Mouse (Mus musculus) splenic B cell, adult 2 months (primary cell): ENCODE measurements around the gene Nfat5.

Experiments used
- DNase-seq: peaks from one replicate; pipeline ENCODE4 v3.0.0-alpha.2; 2011; ENCODE audit warnings: low read depth, low spot score
- H3K27me3 ChIP-seq: 2 replicates; pipeline ENCODE4 v1.6.1; 2012; ENCODE audit warnings: mild to moderate bottlenecking, low read length, moderate library complexity, mixed read lengths; ENCODE audit not compliant: control insufficient read depth, poor library complexity, insufficient read depth, severe bottlenecking
- H3K36me3 ChIP-seq: 2 replicates; pipeline ENCODE4 v1.6.1; 2012; ENCODE audit warnings: mild to moderate bottlenecking, low read length, moderate library complexity, mixed read lengths; ENCODE audit not compliant: control insufficient read depth, poor library complexity, insufficient read depth, severe bottlenecking

Gene Nfat5

DNA sequence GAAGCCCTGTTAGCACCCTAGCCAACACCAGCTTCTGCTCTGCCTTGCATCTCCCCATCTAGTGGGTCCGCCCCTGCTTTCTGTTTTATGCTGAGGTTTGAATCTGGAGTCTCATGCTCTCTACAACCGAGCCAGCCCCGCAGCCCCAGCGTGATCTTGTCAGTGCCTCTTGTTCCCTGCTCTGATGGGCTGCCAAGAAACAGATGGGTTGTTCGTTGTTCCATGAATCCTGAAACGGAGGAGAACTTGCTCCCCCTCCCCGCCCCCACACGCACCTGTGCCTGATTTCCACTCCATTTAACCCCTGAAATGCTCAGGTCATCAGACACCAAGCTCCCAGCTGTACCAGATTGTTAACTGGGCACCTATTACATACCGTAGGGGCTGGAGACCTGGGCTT is 106.2 kb downstream of the Nfat5 start:
- Histone ChIP-seq H3K36me3 (no peaks in the 10 kb centered on the region), H3K27me3 (no peaks in the 10 kb centered on the region)
- no peak for DNase-seq

DNA sequence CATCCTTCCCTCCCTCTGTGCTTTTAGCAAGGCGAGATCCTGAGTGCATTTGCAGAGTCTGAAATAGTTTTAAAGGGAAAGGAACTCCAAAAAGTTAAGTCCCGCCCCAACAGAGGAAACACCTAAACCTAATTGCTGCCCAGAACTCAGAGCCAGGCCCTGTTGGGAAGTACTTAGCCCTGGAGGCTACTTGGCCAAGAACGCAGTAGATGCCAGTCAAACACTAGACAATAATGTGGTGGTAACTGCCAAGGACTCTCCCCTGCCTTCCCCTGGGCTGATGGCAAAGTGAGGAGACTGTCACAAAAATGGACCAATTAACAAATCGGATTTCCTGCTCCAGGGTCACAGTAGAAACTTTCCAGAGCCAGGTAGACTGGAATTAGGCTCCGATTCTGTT is 108.6 kb downstream of the Nfat5 start:
- Histone ChIP-seq H3K27me3 (no peaks in the 10 kb centered on the region), H3K36me3 (no peaks in the 10 kb centered on the region)
- no peak for DNase-seq

DNA sequence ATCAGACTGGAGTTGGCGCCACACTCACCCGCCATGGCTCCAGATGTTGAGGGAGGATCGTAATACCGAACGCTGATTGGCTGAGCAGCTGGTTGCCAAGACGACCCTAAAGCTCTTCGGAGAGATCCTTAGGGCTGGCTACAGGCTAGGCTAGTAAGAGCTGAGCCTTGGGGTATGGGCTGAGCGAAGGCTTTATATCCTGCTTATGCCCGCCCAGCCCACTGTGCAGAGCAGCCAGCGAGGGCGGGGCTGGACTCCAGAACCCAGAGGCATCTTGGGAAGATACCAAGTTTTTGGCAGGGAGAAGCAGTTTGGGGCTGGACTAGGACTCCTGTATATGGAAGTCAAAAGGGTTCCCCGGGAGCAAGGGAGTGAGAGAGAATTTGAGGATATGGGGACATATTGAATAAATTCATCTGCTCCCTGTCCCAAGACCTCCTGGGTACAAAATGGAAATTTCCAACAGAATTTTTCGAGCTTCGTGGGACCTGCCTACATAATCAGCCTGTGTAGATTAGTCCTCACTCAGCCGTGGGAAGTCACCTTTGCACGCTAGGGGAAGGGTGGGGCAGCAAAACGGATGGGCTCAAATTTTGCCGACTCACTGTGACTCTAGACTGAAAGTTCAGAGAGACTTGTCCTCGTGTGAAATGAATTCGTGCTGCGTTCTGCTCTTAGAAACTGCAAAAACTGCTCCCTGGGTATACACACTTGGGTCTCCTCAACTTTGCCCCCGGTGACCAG is 109.9 kb downstream of the Nfat5 start, which contains the start of gene Nqo1:
Gene Nqo1 (minus strand): TSS at position 169 of the 744 bp plus-strand sequence.
- H3K36me3 ChIP-seq = no peaks in the 10 kb centered on the region
- DNase-seq = peak; percentile 16
- H3K27me3 ChIP-seq = no peaks in the 10 kb centered on the region

DNA sequence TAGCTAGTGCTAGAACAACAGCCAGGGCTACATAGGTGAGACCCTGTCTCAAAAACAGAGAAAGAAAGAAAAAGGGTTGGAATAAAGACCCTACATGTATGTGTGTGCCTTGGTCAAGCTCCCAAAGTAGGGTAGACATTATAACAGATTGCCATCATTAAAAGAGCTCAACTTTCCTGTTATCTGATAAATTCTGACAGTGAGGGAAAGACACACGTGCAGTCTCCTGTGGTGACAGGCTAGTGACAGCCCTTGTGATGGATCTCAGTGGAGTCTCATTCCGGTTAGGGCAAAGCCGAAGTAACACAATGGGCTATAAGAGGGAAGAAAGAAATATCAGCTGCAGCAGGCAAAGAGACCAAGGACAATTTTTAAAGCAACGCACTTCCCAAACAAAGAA is 110.8 kb downstream of the Nfat5 start:
- no peaks in the 10 kb centered on the region for H3K36me3 ChIP-seq
- no peak for DNase-seq
- H3K27me3 ChIP-seq = no peaks in the 10 kb centered on the region

DNA sequence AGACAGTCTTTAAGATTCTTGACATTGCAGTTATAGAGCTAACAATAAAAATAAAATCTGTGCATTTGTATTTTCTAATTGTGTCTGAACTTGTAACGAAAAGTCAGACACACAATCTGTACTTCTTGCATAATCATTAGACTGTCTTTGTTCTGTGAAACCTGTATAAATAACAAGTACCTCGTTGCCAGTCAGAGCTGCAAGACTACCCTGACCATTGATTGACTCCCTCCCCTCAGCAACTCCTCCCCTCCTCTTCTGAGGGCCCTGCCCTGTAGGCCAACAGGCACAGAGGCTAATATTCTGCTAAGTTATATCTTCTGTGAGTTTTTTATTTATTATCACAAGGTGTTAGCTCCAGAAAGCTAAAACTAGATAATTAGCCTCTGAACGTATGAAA is 112.7 kb downstream of the Nfat5 start:
- no peaks in the 10 kb centered on the region; the same call in 1 of the 2 replicates for H3K36me3 ChIP-seq
- no peak for DNase-seq
- H3K27me3 ChIP-seq = no peaks in the 10 kb centered on the region

DNA sequence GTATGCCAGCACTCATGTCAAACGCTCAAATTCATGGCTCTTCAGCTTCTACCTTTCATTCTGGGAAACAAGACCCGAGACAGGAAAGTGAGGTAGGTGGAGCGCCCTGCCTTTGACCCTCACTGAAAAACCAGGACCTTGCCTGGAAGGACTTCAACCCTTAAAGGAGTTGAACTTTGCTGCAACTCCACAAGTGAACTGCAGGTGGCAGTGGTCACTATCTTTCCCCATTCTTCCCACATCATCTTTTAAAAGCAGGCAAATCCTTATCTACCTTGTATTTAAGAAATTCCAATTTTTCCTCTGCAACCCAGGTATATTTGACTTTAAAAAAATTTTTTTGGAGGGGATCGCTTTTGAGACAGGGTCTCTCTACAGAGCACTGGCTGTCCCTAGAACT is 118.1 kb downstream of the Nfat5 start:
- Histone ChIP-seq H3K27me3 (no peaks in the 10 kb centered on the region), H3K36me3 (peaks cover 13% of the 10 kb centered on the region)
- peak; percentile 56 for DNase-seq

DNA sequence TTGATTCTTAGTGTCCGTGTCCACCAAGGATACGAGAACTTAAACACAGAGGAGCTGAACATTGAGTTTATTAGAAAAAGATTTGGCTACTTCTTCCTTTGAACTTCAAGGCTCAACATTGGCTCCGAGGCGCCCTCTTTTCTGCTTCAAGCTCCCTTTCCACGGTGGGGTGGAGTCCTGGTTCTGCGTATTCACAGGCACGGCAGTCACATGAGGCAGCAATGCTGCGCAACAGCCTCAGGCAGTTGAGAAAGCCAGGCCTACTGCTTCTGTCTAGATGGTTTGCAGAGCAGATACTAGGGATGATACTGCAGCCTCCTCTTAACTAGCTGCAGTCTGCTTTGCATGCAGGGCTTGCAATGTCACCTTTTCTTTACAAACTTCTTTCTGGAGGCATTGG is 119.3 kb downstream of the Nfat5 start:
- DNase-seq = no peak
- peaks cover 17% of the 10 kb centered on the region for H3K36me3 ChIP-seq
- no peaks in the 10 kb centered on the region for H3K27me3 ChIP-seq

DNA sequence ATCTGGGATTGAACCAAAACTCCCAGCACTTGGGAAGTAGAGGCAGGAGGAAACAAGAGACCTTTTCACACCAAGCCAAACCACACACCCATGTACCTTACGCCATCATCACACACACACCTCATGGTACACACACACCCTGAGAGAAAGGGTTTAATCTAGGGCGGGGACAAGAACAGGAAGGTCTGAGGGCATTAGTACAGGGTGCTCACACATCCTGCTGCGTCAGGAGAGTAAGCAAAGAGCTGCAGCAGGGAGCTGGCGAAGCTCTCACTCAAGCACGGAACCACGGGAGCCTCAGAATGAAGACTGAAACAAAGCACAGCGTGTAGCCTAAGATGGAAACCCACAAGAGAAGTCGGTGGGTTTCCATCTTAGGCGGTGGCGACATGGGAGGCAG is 120.6 kb downstream of the Nfat5 start:
- Histone ChIP-seq H3K36me3 (peaks cover 21% of the 10 kb centered on the region), H3K27me3 (no peaks in the 10 kb centered on the region)
- DNase-seq = no peak

DNA sequence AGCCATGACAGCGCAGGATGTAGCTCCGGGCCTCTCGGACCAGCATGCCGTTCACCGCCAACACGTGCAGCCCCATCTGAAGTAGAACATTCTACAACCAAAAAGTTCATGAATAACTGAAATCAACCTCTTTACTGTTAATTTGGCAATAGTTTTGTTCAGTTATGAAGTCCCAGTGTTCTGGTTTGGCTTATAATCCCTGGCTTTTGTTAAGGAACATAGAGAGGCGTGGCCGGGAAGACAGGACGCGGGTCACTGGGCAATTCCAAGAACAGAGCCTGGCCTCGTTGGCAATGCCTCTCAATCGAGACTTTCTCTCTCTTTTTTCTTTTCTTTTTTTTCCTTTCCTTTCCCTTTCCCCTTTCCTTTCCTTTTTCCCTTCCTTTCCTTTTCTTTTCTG is 123.7 kb downstream of the Nfat5 start:
- no peak for DNase-seq
- Histone ChIP-seq H3K27me3 (no peaks in the 10 kb centered on the region), H3K36me3 (peaks cover 26% of the 10 kb centered on the region)

DNA sequence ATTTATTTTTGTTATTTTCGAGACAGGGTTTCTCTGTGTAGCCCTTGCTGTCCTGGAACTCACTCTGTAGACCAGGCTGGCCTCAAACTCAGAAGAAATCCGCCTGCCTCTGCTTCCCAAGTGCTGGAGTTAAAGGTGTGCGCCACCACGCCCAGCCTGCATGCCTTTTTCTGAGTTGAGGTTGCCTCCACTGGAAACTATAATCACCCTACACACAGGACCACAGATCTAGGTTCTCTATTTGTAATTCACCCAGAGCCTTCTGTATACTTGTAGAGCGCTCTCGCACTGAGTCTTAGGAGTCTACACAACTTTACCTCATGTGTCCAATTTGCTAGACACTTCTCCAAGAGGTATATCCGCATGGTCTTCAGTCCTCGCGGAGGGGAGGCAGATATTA is 130.9 kb downstream of the Nfat5 start:
- H3K27me3 ChIP-seq = no peaks in the 10 kb centered on the region
- no peak for DNase-seq
- H3K36me3 ChIP-seq = peaks cover 4% of the 10 kb centered on the region

DNA sequence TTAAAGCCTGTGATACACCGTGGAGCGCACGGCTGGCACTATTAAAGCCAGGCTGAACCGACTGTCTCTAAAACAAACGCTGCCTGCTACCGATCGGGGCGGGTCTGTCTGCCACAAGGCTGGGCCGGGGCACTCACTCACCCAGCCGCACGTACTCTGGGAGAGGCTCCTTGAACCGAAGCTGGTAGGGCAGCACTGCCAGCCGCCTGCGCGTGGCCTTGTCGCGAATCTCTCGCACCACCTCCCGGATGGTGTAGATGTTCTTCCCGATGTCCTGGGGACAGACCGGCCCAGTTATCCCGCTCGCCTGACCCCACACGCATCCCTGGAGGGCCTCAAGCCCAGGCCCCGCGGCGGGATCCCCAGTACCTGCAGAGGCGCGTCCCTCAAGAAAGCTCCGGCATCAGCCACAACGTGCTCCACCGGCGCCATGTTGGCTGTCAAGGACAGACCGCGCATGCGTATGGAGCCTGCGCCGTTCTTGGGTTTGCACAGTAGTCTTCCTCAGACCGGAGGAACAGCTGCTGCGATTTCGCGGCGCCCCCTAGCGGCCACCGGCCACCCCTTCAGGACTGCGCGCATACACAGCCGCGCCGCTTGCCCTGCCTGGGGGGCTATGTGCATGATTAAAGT is 131.4 kb downstream of the Nfat5 start, which contains the start of gene Nob1:
Gene Nob1 (minus strand): TSS at position 455 of the 633 bp plus-strand sequence.
- Histone ChIP-seq H3K36me3 (peaks cover 4% of the 10 kb centered on the region; the same call in 1 of the 2 replicates), H3K27me3 (no peaks in the 10 kb centered on the region)
- peak; percentile 99 for DNase-seq

DNA sequence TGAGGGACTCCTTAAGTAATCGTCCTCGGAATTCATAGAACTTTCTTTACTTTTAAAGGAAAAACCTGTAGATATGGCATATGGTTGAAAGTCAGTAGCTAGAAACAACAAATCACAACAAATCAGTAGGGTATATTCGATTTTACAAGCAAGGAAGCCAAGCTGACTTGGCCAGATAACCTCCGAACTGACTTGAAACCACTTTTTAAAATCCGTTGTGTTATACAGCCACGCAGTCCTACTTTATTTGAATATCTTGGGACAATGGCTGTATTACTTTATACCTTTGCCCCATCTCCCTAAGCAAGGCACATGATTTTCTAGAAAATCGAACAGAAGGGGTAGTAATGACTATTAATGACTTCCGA is 131.9 kb downstream of the Nfat5 start:
- H3K27me3 ChIP-seq = no peaks in the 10 kb centered on the region
- H3K36me3 ChIP-seq = peaks cover 1% of the 10 kb centered on the region; the same call in 1 of the 2 replicates
- no peak for DNase-seq
